Mouse (Mus musculus) heart, adult 8-10 months (tissue): Measurements from ENCODE around the gene Asb6. TPM values are rescaled to one million over a fixed set of nuclear protein-coding genes. Genes with fewer than 3 reads are reported as not detected.

Source experiments
- DNase-seq: peaks from one replicate; pipeline ENCODE4 v3.0.0; 2022; ENCODE audit warnings: low spot score
- total RNA-seq, 4 experiments: library from RNA; stranded (reverse); gene quantifications; 2 replicates each; pipeline ENCODE4 v1.2.4; 2022

Asb6 gene
- 10 to 100 TPM in 1 of 4 experiments, 1 to 10 TPM in 3; 8.4 to 11.3 (median 8.7) TPM for total RNA-seq

DNA sequence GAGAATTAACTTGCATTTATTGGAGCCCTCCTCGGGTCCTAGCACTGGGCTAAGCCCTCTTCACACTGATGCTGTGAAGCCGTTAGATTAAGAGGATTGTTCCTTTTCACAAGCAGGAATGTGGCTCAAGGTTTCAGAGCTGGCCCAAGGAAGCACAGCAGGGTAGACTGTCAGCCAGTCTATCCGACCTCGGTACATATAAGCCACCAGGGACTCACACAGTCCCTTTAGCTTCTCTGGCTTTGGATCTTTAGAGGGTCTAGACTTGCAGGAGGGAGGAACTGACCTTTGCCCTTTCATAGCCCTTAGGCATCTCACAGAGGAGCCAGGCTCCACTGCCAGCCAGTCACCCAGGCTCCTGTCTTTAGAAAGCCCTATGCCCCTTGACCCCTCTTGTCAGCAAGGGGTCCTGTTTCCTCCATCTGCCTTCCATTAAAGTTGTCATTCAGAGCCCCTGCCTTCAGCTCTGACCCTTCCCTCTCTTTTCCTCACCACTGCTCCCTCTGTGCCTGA lies at the start of gene Asb6:
Gene Asb6, minus strand, starts transcription at position 51 of the 513 bp plus-strand sequence.
- no peak for DNase-seq

DNA sequence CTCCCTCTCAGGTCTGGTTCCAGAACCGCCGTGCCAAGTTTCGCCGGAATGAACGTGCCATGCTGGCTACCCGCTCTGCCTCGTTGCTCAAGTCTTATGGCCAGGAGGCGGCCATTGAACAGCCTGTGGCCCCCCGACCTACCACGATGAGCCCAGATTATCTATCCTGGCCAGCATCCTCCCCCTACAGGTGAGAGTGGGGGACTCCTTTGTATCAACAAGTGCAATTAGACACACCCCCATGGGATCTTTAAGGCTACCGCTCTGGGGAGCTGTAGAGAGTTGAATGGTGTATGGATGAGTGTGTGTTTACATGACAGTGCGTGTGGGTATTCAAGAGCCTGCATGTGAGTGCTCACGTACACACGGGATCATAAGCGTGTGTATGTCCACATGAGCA lies 49.3 kb upstream of the Asb6 start:
- DNase-seq: no peak

DNA sequence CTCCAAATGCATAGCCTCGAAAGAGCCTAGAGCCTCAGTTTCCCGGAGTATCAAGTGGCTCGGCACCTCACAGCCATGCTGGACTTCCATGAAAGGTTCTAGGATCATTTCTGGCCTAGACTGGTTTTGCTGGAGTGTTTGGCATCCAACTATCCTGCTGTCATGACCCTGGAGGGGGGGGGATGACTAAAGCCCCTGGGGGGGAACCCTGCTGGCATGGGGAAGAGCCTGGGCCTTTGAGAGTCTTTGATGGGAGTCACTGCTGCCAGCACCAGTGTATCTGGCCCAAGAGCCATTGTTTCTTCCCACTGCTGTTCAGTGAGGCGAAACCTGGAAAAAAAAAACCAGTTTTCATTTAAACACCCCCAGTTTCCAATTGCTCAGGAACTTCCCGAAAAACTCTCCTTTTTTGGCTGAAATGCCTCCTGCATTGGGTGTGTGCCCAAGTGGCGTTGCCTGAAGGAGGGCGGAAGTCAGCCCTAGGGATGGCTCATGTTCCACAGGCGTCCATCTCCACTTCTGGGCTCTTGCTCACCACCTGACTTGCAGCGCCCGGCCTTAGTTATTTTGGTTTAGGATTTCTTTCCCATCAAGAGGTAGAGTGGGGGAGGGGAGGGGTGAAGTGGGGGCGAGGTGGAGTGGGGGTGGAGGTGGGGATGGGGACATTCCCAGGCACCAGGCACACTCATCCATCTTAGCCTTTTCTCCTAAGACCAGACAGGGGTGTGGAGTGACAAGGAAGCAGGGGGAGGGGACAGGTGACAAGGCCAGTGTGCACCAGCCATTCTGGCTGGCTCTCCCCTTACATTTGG lies 45.7 kb upstream of the Asb6 start:
- DNase-seq: peak; percentile 11

DNA sequence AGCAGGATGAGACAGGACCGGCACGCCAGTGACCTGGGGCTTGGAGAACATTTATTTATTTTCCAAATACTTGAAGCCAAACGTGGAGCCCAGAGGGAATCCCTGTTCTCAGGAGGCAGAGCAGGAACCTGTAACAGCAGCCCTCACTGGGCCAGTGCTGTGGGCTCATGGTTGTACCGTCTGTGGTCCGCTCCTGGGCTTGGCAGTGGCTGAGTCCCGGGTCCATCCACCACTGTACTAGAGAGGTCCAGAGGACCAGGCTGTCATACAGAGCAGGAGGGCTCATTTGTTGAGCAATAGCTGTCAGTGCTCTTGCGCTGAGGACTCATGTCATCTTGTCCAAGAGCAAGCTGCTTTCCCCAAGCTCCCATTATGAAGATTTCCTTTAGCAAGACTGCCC lies 45.0 kb upstream of the Asb6 start:
- DNase-seq: no peak

GRCm38 (mm10) chr2:30874445-30874844 lies 44.3 kb upstream of the Asb6 start:
- DNase-seq: no peak

DNA sequence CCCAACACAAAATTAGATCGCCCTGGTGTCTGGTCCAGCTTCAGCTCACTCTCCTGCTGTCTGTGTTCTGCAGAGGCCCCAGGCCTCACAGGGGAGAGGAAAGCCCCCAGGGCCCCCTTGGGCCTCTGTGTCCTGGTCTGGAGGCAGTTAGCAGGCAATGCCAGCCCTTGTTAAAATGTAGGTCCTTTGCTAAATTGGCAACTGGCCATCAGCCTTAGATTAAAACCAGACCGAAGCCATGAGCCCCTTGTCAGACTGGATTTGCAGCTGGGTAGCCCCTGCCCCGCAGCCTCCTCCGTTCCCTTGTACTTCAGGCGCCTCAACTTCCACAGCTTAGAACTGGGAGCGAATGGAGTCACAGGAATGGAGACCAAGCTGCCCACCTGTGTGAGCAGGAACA lies 42.5 kb upstream of the Asb6 start:
- DNase-seq: no peak

DNA sequence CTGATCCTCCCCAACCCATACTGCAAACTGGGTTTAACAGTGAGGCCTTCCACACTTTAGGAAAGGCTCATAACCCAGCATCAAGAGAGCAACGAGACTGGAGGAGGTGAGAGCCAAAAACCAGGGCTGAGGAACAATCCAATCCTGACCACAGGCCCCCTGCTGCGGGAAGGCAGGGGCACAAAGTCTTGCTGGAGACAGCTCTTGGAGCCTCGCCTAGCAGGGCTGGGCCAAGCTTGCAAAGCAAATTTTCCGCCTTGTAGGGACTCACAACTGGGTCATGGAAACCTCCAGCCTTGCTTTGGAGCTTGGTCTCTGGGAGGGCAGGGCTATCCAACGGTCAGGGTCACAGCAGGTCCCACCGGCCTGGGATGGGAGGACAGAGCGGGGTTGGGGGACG lies 40.7 kb upstream of the Asb6 start:
- DNase-seq: no peak

DNA sequence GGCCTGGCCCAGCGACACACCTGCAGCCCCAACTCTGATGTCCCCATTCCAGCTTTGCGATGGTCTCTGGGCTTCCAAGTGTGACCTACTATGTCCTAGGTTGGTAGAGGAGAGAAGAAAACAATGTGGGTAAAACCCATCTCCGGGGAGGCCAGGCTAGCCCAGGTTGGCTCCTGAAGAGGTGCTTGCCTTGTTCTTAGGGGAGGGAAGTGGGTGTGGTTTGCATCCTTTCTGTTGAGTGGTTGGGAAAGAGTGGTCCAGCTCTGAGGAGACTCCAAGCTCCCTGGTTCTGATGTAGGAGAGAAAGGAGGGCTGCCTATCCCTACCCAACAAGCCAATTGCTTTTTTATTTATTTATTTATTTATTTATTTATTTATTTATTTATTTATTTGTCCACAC lies 35.3 kb upstream of the Asb6 start:
- DNase-seq: no peak

GRCm38 (mm10) chr2:30864968-30865381 lies 34.8 kb upstream of the Asb6 start:
- peak; percentile 19 for DNase-seq

DNA sequence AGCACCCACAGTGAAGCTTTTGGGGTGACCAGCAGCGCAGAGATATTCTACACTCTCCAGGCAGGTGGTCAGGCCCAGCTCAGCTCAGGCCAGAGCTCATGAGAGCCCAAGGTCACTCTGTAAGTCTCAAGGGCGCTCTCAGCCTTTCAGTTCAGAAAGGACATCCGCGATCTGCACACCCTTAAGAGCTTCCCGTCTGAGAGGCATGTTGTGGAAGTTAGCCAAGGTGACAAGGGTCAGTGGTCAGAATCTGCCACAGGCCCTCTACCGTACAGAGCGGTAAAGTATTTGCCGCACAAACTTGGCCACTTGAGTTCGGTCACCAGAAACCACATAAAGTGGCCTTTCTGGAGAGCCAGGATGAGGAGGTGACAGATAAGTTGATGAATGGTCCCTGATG lies 33.4 kb upstream of the Asb6 start:
- no peak for DNase-seq

- DNase-seq: no peak
Observed at GRCm38 (mm10) chr2:30862081-30862480, 31.9 kb upstream of the Asb6 start.

DNA sequence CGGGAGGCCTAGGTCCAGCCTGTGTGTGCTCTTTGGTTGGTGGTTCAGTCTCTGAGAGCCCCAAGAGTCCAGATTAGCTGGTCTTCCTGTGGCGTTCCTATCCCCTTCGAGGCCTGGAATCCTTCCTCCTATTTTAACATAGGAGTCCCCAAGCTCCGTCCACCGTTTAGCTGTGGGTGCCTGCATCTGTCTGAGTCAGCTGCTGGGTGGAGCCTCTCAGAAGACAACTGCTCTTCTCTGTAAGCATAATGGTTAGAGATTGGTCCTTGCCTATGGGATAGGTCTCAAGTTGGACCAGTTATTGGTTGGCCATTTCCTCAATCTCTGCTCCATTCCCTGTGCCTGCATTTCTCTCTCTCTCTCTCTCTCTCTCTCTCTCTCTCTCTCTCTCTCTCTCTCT lies 29.6 kb upstream of the Asb6 start:
- DNase-seq: no peak

- DNase-seq: no peak
Observed at GRCm38 (mm10) chr2:30857076-30857475, 26.9 kb upstream of the Asb6 start.

GRCm38 (mm10) chr2:30852771-30853313 lies 22.7 kb upstream of the Asb6 start:
- no peak for DNase-seq

- no peak for DNase-seq
Observed at GRCm38 (mm10) chr2:30850581-30850980, 20.4 kb upstream of the Asb6 start.

GRCm38 (mm10) chr2:30848184-30848583 lies 18.1 kb upstream of the Asb6 start:
- DNase-seq: no peak

DNA sequence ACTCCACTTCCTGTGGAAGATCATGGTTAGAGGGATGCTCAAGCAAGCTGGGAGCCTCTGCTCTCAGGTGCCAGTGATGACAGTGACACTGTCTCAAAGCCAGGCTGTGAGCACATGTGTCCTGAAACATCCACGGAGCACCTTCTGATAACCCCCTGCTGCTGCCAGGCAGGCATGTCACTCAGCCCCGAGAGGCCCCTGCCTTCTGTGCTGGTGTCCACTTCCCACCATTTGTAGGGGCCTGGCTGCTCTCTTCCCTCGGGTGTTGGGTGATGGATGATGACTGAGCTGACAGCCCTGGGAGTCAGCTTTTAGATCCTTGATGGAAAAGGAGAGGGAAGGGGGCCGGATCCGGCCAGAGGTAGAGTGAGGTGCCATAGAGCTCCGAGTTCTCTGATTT lies 16.6 kb upstream of the Asb6 start:
- no peak for DNase-seq

- no peak for DNase-seq
Observed at GRCm38 (mm10) chr2:30846236-30846635, 16.1 kb upstream of the Asb6 start.

GRCm38 (mm10) chr2:30845152-30846070 lies 15.3 kb upstream of the Asb6 start:
- no peak for DNase-seq

DNA sequence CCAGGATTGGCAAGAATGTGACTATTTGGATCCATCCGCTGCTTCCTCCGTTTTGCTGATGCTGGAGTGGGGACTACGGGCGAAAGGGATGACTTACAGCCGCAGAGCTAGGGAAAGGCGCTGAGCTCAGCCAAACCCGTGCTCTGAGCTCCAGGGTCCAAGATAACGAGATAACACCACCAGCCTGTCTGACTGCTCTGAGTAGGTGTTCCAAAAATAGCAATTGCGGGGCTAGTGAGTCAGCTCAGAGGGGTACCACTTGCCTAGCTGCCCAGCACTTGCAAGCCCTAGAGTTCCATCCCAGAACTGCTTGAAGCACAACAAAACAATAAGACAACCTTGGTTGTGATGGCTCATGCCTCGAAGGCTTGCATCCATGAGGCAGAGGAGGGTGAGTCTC lies 12.5 kb upstream of the Asb6 start:
- no peak for DNase-seq

- no peak for DNase-seq
Observed at GRCm38 (mm10) chr2:30836238-30836990, 6.3 kb upstream of the Asb6 start.
